Mouse (Mus musculus): ENCODE measurements around the gene Mapt.
"Not testable (repeated sequence)": the region's sequence is repeated elsewhere in the genome, so short reads cannot be mapped to it uniquely, and the experiment has no call there.

Gene Mapt

GRCm38 (mm10) chr11:104231041-104231911 is at the start of gene Mapt:
TSS of gene Mapt (plus strand) at chr11:104231390.
- peak; percentile 91 for DNase-seq (ENCODE audit: low spot score)

- no peak for DNase-seq (ENCODE audit: low spot score)
Measured at GRCm38 (mm10) chr11:104182141-104182540, 49.0 kb upstream of the Mapt start.

GRCm38 (mm10) chr11:104186135-104186836 is 44.9 kb upstream of the Mapt start, which contains the start of gene Sppl2c:
TSS of gene Sppl2c (plus strand) at chr11:104186327.
- peak; percentile 29 for DNase-seq (ENCODE audit: low spot score)

- no peak for DNase-seq (ENCODE audit: low spot score)
Measured at GRCm38 (mm10) chr11:104186837-104187150, 44.4 kb upstream of the Mapt start.

GRCm38 (mm10) chr11:104187766-104188165 is 43.4 kb upstream of the Mapt start:
- no peak for DNase-seq (ENCODE audit: low spot score)

GRCm38 (mm10) chr11:104190008-104190407 is 41.2 kb upstream of the Mapt start:
- DNase-seq (ENCODE audit: low spot score), result peak; percentile 44

GRCm38 (mm10) chr11:104195382-104195781 is 35.8 kb upstream of the Mapt start:
- no peak for DNase-seq (ENCODE audit: low spot score)

- peak; percentile 92 for DNase-seq (ENCODE audit: low spot score)
Measured at GRCm38 (mm10) chr11:104195791-104196190, 35.4 kb upstream of the Mapt start.

GRCm38 (mm10) chr11:104197861-104198260 is 33.3 kb upstream of the Mapt start:
- DNase-seq (ENCODE audit: low spot score), result no peak

GRCm38 (mm10) chr11:104203271-104203670 is 27.9 kb upstream of the Mapt start:
- DNase-seq (ENCODE audit: low spot score), result no peak

- peak; percentile 83 for DNase-seq (ENCODE audit: low spot score)
Measured at GRCm38 (mm10) chr11:104206573-104206972, 24.6 kb upstream of the Mapt start.

- no peak for DNase-seq (ENCODE audit: low spot score)
Measured at GRCm38 (mm10) chr11:104209041-104209440, 22.1 kb upstream of the Mapt start.

- no peak for DNase-seq (ENCODE audit: low spot score)
Measured at GRCm38 (mm10) chr11:104211251-104211650, 19.9 kb upstream of the Mapt start.

GRCm38 (mm10) chr11:104214128-104214527 is 17.1 kb upstream of the Mapt start:
- not testable (repeated sequence) for DNase-seq (ENCODE audit: low spot score)

- DNase-seq (ENCODE audit: low spot score), result no peak
Measured at GRCm38 (mm10) chr11:104218075-104218474, 13.1 kb upstream of the Mapt start.

GRCm38 (mm10) chr11:104220291-104220690 is 10.9 kb upstream of the Mapt start:
- DNase-seq (ENCODE audit: low spot score), result no peak

GRCm38 (mm10) chr11:104221751-104222150 is 9.4 kb upstream of the Mapt start:
- no peak for DNase-seq (ENCODE audit: low spot score)

- DNase-seq (ENCODE audit: low spot score), result peak; percentile 35
Measured at GRCm38 (mm10) chr11:104223301-104223700, 7.9 kb upstream of the Mapt start.

GRCm38 (mm10) chr11:104229391-104229790 is 1.8 kb upstream of the Mapt start:
- no peak for DNase-seq (ENCODE audit: low spot score)

- DNase-seq (ENCODE audit: low spot score), result peak; percentile 52
Measured at GRCm38 (mm10) chr11:104230066-104230778, 968 bp upstream of the Mapt start.

- peak; percentile 63 for DNase-seq (ENCODE audit: low spot score)
Measured at GRCm38 (mm10) chr11:104232141-104233061, 1.2 kb downstream of the Mapt start.
